Mouse (Mus musculus) liver, postnatal 0 days (tissue): Measurements from ENCODE around the gene Rbm39.

Experiments
- CTCF ChIP-seq: sonication (generic); IDR thresholded peaks from 2 replicates; pipeline ENCODE4 v1.5.1; 2016; ENCODE audit warnings: antibody characterized with exemption, low read depth
- EP300 ChIP-seq: IDR thresholded peaks from 2 replicates; pipeline ENCODE4 v1.6.1; 2016; ENCODE audit warnings: antibody characterized with exemption, low read depth, mild to moderate bottlenecking

DNA sequence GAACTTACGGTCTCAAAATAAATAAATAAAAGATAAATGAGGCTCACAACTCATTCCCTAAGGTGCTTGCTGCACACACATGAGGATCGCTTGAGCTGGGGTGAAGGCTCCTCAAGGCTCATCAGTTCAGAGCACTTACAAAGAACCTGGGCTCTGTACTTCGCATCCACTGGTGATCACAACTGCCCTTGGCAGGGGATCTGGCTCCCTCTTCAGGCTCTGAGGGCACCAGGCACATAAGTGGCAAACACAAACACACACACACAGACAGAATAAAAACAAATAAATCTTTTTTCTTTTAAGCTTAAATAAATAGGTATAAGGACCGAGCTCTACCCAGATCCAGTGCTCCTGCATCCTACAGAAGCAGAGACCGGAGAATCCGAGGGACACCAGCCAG lies 44.3 kb downstream of the Rbm39 start:
- TF ChIP-seq EP300 (no peak), CTCF (peak; percentile 56)
